Mouse (Mus musculus): Measurements from ENCODE around the gene Aen. TPM values are rescaled to one million over a fixed set of nuclear protein-coding genes. Genes with fewer than 3 reads are reported as not detected.
A peak's percentile ranks its signal among the peaks of the same experiment; 100 is the strongest.

Aen gene
- polyA plus RNA-seq, 1 experiment = 12.8 TPM

DNA sequence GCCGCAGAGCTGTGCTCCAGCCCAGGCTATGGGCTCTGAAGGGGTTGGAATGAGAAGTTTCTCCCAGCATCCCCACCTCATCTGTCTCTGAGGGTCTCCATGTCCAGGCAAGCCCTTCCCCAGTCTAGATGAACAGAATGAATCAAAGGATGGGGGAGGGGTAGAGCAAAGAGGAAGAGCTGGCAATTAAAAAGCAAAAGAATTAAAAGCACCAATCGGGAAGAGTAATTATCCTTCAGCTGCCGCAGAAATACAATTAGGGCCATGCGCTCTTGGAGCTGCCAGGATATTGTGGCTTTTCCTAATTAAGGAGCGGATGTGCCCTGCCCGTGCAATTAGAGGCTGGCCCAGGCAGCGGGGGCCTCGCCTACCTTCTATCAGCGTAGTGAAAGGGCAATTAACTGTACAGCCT is 8.2 kb upstream of the Aen start:
- H3K4me1 ChIP-seq (ENCODE audit: control insufficient read depth, insufficient read depth, low read length) = peaks cover 5% of the 10 kb centered on the region
- TF ChIP-seq POLR2A (IDR thresholded peaks at IDR 0.05; ENCODE audit: borderline replicate concordance, low read depth, low read length) (no peak), CTCF (IDR thresholded peaks at IDR 0.05; ENCODE audit: low read depth, low read length) (no peak)
- H3K4me3 ChIP-seq (ENCODE audit: insufficient read depth, low read length) = no peak overlapping the region
- no peak overlapping the region for H3K27ac ChIP-seq (ENCODE audit: insufficient read depth, low read depth, low read length)

DNA sequence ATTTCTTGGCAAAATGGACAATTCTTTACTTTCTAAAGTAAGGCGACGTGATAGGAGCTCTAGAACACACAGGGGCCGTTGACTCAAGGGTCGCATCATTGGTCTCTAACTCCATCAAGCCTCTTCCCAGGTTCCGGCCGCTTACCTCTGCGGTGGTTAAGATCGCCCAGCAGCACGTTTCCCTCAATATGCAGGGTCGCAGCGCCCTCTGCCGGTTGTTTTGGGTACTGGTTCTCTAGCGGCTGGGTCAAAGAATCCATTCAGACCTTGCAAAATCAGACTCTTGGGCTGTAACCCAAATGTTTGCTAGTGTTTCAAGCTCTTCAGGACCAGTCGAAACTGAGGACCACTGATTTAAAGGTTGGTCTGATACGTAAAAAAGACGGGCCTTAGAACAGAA is 5.0 kb upstream of the Aen start:
- peaks cover 5% of the 10 kb centered on the region for H3K4me1 ChIP-seq (ENCODE audit: control insufficient read depth, insufficient read depth, low read length)
- TF ChIP-seq POLR2A (IDR thresholded peaks at IDR 0.05; ENCODE audit: borderline replicate concordance, low read depth, low read length) (no peak), CTCF (IDR thresholded peaks at IDR 0.05; ENCODE audit: low read depth, low read length) (peak; percentile 94)
- H3K4me3 ChIP-seq (ENCODE audit: insufficient read depth, low read length) = no peak overlapping the region

DNA sequence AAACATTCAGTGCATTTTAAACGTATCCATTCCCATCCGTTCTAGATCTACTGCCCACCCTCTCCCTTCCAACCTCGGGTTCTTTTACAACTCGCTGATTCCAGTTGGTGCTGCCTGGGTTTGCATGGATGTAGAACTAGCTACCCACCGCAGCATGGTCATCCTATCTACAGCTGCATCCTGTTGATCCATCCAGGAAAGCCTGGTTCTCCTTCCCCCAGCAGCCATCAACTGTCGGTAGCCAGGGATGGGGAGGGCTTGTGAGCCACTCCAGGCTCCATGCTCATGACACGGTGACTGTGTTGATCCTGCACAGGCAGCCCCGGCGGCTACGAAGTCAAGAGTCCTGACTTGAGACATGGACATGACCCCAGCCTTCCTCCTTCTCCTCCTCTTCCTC is 1.7 kb upstream of the Aen start:
- Histone ChIP-seq H3K4me3 (ENCODE audit: insufficient read depth, low read length) (no peak overlapping the region), H3K4me1 (ENCODE audit: control insufficient read depth, insufficient read depth, low read length) (no peaks in the 10 kb centered on the region; the same call in none of the 2 replicates), H3K27ac (ENCODE audit: insufficient read depth, low read depth, low read length) (no peak overlapping the region)
- TF ChIP-seq POLR2A (IDR thresholded peaks at IDR 0.05; ENCODE audit: borderline replicate concordance, low read depth, low read length) (no peak), CTCF (IDR thresholded peaks at IDR 0.05; ENCODE audit: low read depth, low read length) (no peak)

More for the DNA sequence above, 5.0 kb upstream of the Aen start:
- H3K27ac ChIP-seq (ENCODE audit: insufficient read depth, low read depth, low read length) = no peak overlapping the region

DNA sequence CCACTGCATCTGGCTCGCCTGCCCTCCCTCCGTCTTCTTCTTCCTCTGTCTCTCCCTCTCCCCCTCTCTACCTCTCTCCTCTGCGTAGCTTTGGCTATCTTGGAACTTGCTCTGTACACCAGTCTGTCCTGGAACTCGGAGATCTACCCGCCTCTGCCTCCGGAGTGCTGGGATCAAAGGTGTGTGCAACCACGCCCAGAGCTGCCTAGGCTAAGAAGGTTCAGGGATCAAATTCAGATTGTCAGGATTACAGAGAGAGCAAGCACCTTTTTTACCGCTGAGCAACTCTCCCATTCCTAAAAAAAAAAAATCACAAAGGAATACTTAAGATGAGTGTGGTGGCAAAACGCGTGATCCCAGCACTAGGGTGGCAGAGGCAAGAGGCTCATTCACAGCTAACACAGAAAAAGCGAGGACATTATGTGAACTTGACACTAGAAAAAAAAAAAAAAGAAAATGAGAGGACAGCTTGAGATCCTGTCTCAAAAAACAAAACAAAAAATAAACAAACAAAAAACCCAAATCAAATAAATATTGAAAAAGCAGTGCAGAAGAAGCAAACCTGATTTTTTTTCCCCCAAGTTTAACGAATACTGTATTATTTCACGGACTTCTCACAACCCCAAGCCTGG is 517 bp upstream of the Aen start:
- Histone ChIP-seq H3K4me3 (ENCODE audit: insufficient read depth, low read length) (peak overlapping the region; percentile 56), H3K27ac (ENCODE audit: insufficient read depth, low read depth, low read length) (no peak overlapping the region), H3K4me1 (ENCODE audit: control insufficient read depth, insufficient read depth, low read length) (no peaks in the 10 kb centered on the region; the same call in none of the 2 replicates)
- no peak for TF ChIP-seq CTCF (IDR thresholded peaks at IDR 0.05; ENCODE audit: low read depth, low read length)

DNA sequence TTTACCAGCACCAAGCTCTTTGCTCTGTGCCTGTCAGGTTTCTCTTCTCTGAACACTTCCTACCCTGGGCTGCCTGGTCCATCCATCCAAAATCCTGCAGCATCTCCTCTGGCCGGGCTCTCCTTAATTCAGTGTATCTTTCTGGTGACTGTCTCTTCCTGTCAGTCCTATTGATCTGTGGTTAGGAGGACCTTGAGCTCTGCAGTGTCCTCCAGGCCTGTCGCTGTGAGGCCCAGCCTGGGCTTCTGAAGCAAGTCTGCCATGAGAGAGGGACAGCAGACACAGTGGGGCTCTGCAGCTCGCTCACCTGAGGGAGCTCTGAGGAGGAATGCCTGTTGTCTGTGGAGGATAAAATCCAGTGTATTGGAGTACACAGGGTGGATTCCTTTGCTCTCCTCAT is 1.9 kb downstream of the Aen start:
- Histone ChIP-seq H3K4me3 (ENCODE audit: insufficient read depth, low read length) (no peak overlapping the region), H3K4me1 (ENCODE audit: control insufficient read depth, insufficient read depth, low read length) (no peaks in the 10 kb centered on the region; the same call in none of the 2 replicates), H3K27ac (ENCODE audit: insufficient read depth, low read depth, low read length) (no peak overlapping the region)
- no peak for TF ChIP-seq CTCF (IDR thresholded peaks at IDR 0.05; ENCODE audit: low read depth, low read length)
- TF ChIP-seq POLR2A (IDR thresholded peaks at IDR 0.05; ENCODE audit: borderline replicate concordance, low read depth, low read length) = no peak

DNA sequence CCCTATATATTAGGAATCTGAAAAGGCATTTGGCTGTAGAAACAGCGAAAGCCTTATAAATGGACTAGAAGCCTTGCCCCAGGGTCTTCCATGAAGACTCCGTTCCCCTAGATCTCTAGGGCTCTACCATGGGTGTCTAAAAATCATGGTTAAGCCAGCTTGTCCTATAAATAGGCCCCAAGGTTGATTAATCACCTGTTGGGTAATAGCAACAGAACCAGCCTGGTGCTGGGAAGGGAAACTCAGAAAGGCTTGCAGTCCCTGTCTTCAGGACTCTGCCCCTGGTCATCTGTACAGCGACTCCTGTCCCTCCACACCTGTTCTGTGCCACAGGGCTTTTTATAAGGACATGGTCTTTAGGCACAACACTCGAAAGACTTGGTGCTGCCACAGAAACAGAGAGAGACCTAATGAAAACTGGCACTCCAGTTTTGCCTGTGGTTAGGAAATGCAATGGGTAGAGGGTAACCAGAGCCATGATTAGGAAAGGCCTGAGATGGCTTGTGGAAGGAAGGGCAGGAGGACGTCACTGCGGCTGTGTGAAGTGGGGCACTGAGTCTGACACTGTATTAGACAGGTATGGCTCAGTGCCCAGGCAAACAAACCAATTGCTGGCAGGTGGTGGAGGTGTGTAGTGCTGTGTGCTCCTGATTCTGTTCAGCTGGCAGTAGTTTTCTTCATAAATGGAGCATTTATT is 7.7 kb downstream of the Aen start:
- Histone ChIP-seq H3K27ac (ENCODE audit: insufficient read depth, low read depth, low read length) (no peak overlapping the region), H3K4me3 (ENCODE audit: insufficient read depth, low read length) (no peak overlapping the region), H3K4me1 (ENCODE audit: control insufficient read depth, insufficient read depth, low read length) (no peaks in the 10 kb centered on the region)
- no peak for TF ChIP-seq CTCF (IDR thresholded peaks at IDR 0.05; ENCODE audit: low read depth, low read length)

DNA sequence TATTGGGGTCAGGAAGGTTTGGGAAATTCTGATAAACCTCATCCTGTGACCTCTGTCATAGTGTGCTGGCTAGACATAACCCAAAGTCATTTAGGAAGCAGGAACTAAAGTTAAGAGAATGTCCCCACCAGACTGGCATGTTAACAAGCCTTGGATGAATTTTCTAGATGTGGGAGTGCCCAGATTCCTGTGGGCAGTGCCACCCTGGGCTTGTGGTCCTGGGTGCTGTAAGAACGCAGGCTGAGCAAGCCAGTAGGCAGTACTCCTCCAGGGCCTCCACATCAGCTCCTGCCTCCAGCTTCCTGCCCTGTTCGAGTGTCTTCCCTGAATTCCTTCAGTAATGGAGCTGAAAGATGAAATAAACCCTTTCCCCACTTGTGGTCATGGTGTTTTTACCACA is 8.5 kb downstream of the Aen start:
- Histone ChIP-seq H3K4me3 (ENCODE audit: insufficient read depth, low read length) (no peak overlapping the region), H3K4me1 (ENCODE audit: control insufficient read depth, insufficient read depth, low read length) (no peaks in the 10 kb centered on the region), H3K27ac (ENCODE audit: insufficient read depth, low read depth, low read length) (no peak overlapping the region)
- TF ChIP-seq CTCF (IDR thresholded peaks at IDR 0.05; ENCODE audit: low read depth, low read length) (no peak), POLR2A (IDR thresholded peaks at IDR 0.05; ENCODE audit: borderline replicate concordance, low read depth, low read length) (no peak)

DNA sequence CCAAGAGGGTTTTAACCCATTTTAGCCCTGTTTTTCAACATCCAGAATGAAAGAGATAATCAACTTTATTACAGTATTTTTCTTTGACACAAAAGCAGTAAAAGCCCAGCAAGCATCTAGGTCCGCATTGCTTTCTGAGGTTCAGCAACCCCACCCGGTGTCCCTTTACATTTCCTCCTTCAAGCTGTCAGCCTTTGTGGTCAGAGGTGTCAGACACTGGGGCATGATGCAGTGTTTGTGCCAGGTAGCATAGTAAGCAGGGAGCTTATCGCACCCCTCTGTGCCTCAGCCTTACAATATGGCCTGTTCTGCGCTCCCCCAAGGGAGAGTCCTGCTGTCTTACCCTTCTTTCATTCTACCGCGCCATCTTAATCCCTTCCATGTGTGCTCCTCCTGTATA is 13.4 kb downstream of the Aen start:
- no peak overlapping the region for H3K4me3 ChIP-seq (ENCODE audit: insufficient read depth, low read length)
- TF ChIP-seq POLR2A (IDR thresholded peaks at IDR 0.05; ENCODE audit: borderline replicate concordance, low read depth, low read length) (no peak), CTCF (IDR thresholded peaks at IDR 0.05; ENCODE audit: low read depth, low read length) (no peak)
- peaks cover 15% of the 10 kb centered on the region for H3K4me1 ChIP-seq (ENCODE audit: control insufficient read depth, insufficient read depth, low read length)
- no peak overlapping the region for H3K27ac ChIP-seq (ENCODE audit: insufficient read depth, low read depth, low read length)

DNA sequence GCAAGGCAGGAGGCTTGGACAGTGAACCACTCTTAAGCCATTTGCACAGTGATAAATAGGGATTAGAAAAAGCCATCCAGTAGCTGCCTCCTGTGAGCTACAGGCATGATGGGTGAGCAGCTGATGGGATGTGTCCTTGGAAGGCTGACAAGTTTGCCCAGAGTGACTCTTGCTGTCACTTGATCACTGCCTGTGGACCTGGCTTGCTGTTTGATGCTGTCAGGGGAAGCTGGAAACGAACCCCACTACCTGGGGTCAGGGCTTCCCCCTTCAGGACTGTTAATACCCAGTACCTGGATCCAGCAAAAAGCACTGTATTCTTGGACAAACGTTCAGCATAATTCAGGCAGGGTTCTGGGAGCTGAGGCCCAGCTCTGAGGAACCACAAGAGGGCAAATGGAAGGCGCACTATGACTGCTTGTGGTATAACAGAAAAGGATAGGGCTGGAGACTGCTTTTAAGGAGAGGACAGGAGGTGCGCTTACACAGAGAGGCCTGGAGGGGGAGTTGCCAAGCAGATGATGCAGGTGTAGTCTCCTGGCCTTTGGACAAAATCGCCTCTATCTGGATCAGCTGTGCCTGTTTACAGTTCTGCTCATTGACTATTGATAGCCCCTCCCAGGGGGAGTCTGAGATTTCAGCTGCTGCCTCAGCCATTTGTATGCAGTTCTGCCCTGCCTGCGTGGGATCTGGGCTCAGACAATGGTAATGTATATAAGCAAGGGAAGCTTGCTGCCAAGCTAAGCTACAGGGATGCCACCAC is 14.9 kb downstream of the Aen start:
- TF ChIP-seq CTCF (IDR thresholded peaks at IDR 0.05; ENCODE audit: low read depth, low read length) (no peak), POLR2A (IDR thresholded peaks at IDR 0.05; ENCODE audit: borderline replicate concordance, low read depth, low read length) (no peak)
- peaks cover 18% of the 10 kb centered on the region for H3K4me1 ChIP-seq (ENCODE audit: control insufficient read depth, insufficient read depth, low read length)
- no peak overlapping the region for H3K27ac ChIP-seq (ENCODE audit: insufficient read depth, low read depth, low read length)
- no peak overlapping the region for H3K4me3 ChIP-seq (ENCODE audit: insufficient read depth, low read length)

DNA sequence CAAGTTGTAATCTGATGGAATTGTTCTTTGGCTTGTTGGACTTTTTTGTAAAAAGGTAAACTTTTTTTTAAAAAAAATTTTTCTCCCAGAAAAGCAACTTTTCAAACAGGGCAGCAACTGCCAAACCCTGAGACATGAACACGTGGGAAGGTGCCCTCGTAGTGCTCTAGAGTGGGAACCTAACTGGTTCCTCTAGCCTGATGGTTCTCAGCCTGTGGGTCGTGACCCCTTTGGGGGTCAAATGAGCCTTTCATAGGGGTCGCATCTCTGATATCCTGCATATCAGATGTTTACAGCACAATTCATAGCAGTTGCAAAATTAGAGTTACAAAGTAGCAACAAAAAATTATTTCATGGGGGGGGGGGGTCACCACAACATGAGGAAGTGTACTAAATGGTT is 15.6 kb downstream of the Aen start:
- TF ChIP-seq POLR2A (IDR thresholded peaks at IDR 0.05; ENCODE audit: borderline replicate concordance, low read depth, low read length) (no peak), CTCF (IDR thresholded peaks at IDR 0.05; ENCODE audit: low read depth, low read length) (no peak)
- Histone ChIP-seq H3K4me1 (ENCODE audit: control insufficient read depth, insufficient read depth, low read length) (peaks cover 18% of the 10 kb centered on the region), H3K27ac (ENCODE audit: insufficient read depth, low read depth, low read length) (no peak overlapping the region), H3K4me3 (ENCODE audit: insufficient read depth, low read length) (no peak overlapping the region)

Data from bone marrow macrophage, adult 2 months (primary cell).